Comparison of ENCODE assay signal across 8 mouse cellular contexts in the genomic region with DNA sequence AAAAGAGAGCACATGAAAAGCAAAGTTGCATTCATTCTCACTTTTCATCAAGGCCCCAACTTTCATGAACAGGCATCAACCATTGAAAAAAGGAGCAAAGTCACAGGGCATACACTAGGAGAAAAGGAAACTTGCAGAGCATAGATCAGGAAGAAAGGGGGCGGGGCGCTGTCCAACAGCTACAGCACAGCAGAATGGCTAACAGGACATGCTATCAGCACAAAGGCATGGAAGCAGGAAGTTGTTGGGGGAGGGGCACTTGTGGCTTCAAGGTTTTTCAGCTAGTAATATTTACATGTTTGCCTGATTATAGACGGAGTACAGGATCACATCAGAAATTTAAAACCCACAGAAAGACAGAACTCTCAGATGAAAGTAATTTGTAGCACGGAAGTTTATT.
DNase-seq lines count a peak whose midpoint lies in the region; ATAC-seq lines count a peak whose summit lies in the region.

No protein-coding gene starts in this region.

- intact Hi-C loops in heart, postnatal 10 days (cut with DNase I), result no loop called here

- no peaks in the 10 kb centered on the region for H3K27me3 ChIP-seq in megakaryocyte, embryonic 14.5 days (replicated peaks)

- H3K4me1 ChIP-seq in megakaryocyte, embryonic 14.5 days, result peaks cover 75% of the 10 kb centered on the region

- peak overlapping the region; percentile 81 for H3K4me3 ChIP-seq in megakaryocyte, embryonic 14.5 days (replicated peaks)

- peaks cover 3% of the 10 kb centered on the region; the same call in 1 of the 2 replicates for H3K9me3 ChIP-seq in megakaryocyte, embryonic 14.5 days

- peak; percentile 64 for ATAC-seq in activated CD4-positive, CD25-positive, alpha-beta regulatory T cell, adult 4 months

- peaks cover 12% of the 10 kb centered on the region for H3K36me3 ChIP-seq in megakaryocyte, embryonic 14.5 days (replicated peaks; ENCODE audit: low read length)

- DNase-seq in heart, postnatal 10 days, result peak; percentile 29 to 31
- DNase-seq in heart, adult 8-10 months (ENCODE audit: low spot score), result no peak
- DNase-seq in kidney, postnatal 14 days, result peak; percentile 44
- no peak for DNase-seq in layer of hippocampus, adult 11-12 months (ENCODE audit: low spot score)
- no peak for DNase-seq in cerebellum, postnatal 36 days
- DNase-seq in ovary, postnatal 14 days (ENCODE audit: low spot score), result no peak

Comparison
In these comparisons a context has a peak if more than half of its experiments do, and no peak if none do; other contexts are left out.
1. DNase-seq: peak in heart, postnatal 10 days (2 of 2) and kidney, postnatal 14 days (single experiment); none in heart, adult 8-10 months (single experiment), layer of hippocampus, adult 11-12 months (single experiment), cerebellum, postnatal 36 days (0 of 2) and ovary, postnatal 14 days (single experiment).